ENCODE assay signal across 22 mouse cellular contexts in the genomic region with DNA sequence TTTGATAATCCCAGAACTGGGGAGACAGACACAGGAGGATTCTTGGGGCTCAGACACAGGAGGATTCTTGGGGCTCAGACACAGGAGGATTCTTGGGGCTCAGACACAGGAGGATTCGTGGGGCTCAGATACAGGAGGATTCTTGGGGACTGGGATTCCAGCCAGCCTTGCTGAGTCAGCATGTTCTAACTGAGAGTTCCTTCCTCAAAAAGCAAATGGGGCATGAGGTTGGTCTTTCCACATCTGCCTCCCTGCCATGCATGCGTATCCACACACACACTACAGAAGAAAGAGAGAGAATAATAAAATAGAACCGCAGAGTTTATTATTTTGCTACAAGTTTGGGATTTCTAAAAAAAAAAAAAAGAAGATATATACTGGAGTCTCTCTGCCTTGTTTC.
DNase-seq lines count a peak whose midpoint lies in the region; ATAC-seq and TF ChIP-seq lines count a peak whose summit lies in the region.
"Had no signal": no experiment of that assay in that cellular context is flagged by ENCODE, and none has a peak within 500 bp of the region (broad histone marks: within the 10 kb centered on the region; RNA-seq: fewer than 3 reads in every experiment).

No protein-coding gene starts in this region.

- DNase-seq in CH12.LX (ENCODE audit: extremely low read depth), result no peak
- DNase-seq in c-Kit-positive CD71-negative TER-119-negative erythroid progenitor cells, embryonic 14.5 days (ENCODE audit: low read depth), result peak; percentile 10
- no peak for DNase-seq in left cerebral cortex, postnatal 10 days (ENCODE audit: extremely low spot score in 1 of 2, low spot score in 2 of 2)
- DNase-seq in cerebellum, postnatal 10 days, result no peak
- DNase-seq: adrenal gland, adult 2 months; adrenal gland, postnatal 25 days; cerebellum, adult 11 months; cerebellum, adult 9-10 months; cerebellum, postnatal 36 days; forebrain, postnatal 0 days; gastrocnemius, postnatal 25 days; heart, postnatal 14 days had no signal

- no peak for TF ChIP-seq POLR2A in CH12.LX (IDR thresholded peaks at IDR 0.05; ENCODE audit: low read depth, low read length)

- no peak for TF ChIP-seq EP300 in CH12.LX (IDR thresholded peaks at IDR 0.05; ENCODE audit: low read length)

- intact Hi-C loops in left cerebral cortex, postnatal 10 days (cut with DNase I), result no loop called here

- H3K27me3 ChIP-seq in CH12.LX (replicated peaks), result peaks cover 3% of the 10 kb centered on the region
- H3K27me3 ChIP-seq: forebrain, embryonic 13.5 days; heart, embryonic 15.5 days had no signal

- TF ChIP-seq RAD21 in CH12.LX (IDR thresholded peaks at IDR 0.05; ENCODE audit: low read depth, low read length), result no peak

- H3K4me1 ChIP-seq in CH12.LX (ENCODE audit: control insufficient read depth in 1 of 2, insufficient read depth in 2 of 2), result peaks cover 11 to 19% of the 10 kb centered on the region in 2 experiments
- H3K4me1 ChIP-seq: heart, embryonic 10.5 days; heart, embryonic 15.5 days had no signal

- no peak overlapping the region for H3K4me2 ChIP-seq in CH12.LX (ENCODE audit: insufficient read depth, low read depth, poor library complexity, severe bottlenecking)
- H3K4me2 ChIP-seq: forebrain, embryonic 13.5 days; heart, embryonic 15.5 days; hindbrain, embryonic 14.5 days had no signal

- no peak overlapping the region for H3K27ac ChIP-seq in CH12.LX (ENCODE audit: insufficient read depth, low read depth)
- H3K27ac ChIP-seq: embryonic facial prominence, embryonic 10.5 days; forebrain, embryonic 13.5 days; heart, embryonic 10.5 days; heart, embryonic 15.5 days; hindbrain, embryonic 14.5 days had no signal

- in situ Hi-C loops in CH12.LX (cut with MboI; ENCODE audit: low pct_ligation_motif_present, low pct_unique_long_range_greater_than_20kb, low sequenced_read_pairs), result no loop called here

- H3K79me2 ChIP-seq in CH12.LX (replicated peaks; ENCODE audit: control insufficient read depth, extremely low read depth, insufficient read depth, poor library complexity, severe bottlenecking), result no peaks in the 10 kb centered on the region

- ATAC-seq in megakaryocyte, adult 5-6 weeks (ENCODE audit: poor library complexity, severe bottlenecking), result peak; percentile 89
- ATAC-seq in activated CD4-positive, CD25-positive, alpha-beta regulatory T cell, adult 4 months, result no peak
- ATAC-seq: forebrain, embryonic 13.5 days; forebrain, postnatal 0 days; intestine, postnatal 0 days; Patski had no signal

- no peak overlapping the region for H3K4me3 ChIP-seq in CH12.LX (replicated peaks in 1 of 3; ENCODE audit: low read depth in 2 of 3, low read length in 2 of 3, poor library complexity in 1 of 3)
- H3K4me3 ChIP-seq: embryonic facial prominence, embryonic 10.5 days; forebrain, embryonic 13.5 days; heart, embryonic 10.5 days; heart, embryonic 15.5 days; hindbrain, embryonic 10.5 days had no signal

- TF ChIP-seq CTCF in CH12.LX (conservative IDR thresholded peaks at IDR 0.05 in 1 of 2, IDR thresholded peaks at IDR 0.05 in 1 of 2; ENCODE audit: low read depth in 2 of 2, low read length in 2 of 2), result no peak

- no peak overlapping the region for H3K9ac ChIP-seq in CH12.LX (ENCODE audit: insufficient read depth, low read depth)
- H3K9ac ChIP-seq: forebrain, embryonic 13.5 days; forebrain, postnatal 0 days; heart, embryonic 15.5 days; hindbrain, embryonic 14.5 days had no signal

- peaks cover 4% of the 10 kb centered on the region for H3K9me3 ChIP-seq in CH12.LX (replicated peaks; ENCODE audit: low read length)
- H3K9me3 ChIP-seq: embryonic facial prominence, embryonic 10.5 days; forebrain, embryonic 13.5 days; heart, embryonic 10.5 days; heart, embryonic 15.5 days; hindbrain, embryonic 10.5 days had no signal

- H3K36me3 ChIP-seq in CH12.LX (replicated peaks in 1 of 2; ENCODE audit: control insufficient read depth in 1 of 2, insufficient read depth in 1 of 2, low read length in 1 of 2), result no peaks in the 10 kb centered on the region
- H3K36me3 ChIP-seq: embryonic facial prominence, embryonic 10.5 days; heart, embryonic 10.5 days; heart, embryonic 15.5 days; hindbrain, embryonic 10.5 days had no signal

- dilution Hi-C loops in CH12.LX (cut with MboI; ENCODE audit: extremely low pct_ligation_motif_present, extremely low pct_unique_long_range_greater_than_20kb, low sequenced_read_pairs), result no loop called here

TF ChIP-seq in CH12.LX, 34 proteins besides CTCF, POLR2A, EP300 and RAD21:
- TF ChIP-seq ZMIZ1 (IDR thresholded peaks at IDR 0.05; ENCODE audit: low read depth, low read length), result no peak
- TF ChIP-seq USF1 (IDR thresholded peaks at IDR 0.05; ENCODE audit: low read depth, low read length), result no peak
- no peak for TF ChIP-seq CHD2 (IDR thresholded peaks at IDR 0.05; ENCODE audit: low read length)
- no peak for TF ChIP-seq ZC3H11A (IDR thresholded peaks at IDR 0.05; ENCODE audit: low read depth, low read length)
- TF ChIP-seq MAFK (IDR thresholded peaks at IDR 0.05; ENCODE audit: insufficient replicate concordance, low read length), result peak; percentile 93
- TF ChIP-seq NELFE (IDR thresholded peaks at IDR 0.05; ENCODE audit: low read depth, low read length), result no peak
- TF ChIP-seq MEF2A (IDR thresholded peaks at IDR 0.05; ENCODE audit: borderline replicate concordance, low read depth, low read length), result no peak
